Comparison of ENCODE assay signal across 9 mouse cellular contexts in the genomic region with DNA sequence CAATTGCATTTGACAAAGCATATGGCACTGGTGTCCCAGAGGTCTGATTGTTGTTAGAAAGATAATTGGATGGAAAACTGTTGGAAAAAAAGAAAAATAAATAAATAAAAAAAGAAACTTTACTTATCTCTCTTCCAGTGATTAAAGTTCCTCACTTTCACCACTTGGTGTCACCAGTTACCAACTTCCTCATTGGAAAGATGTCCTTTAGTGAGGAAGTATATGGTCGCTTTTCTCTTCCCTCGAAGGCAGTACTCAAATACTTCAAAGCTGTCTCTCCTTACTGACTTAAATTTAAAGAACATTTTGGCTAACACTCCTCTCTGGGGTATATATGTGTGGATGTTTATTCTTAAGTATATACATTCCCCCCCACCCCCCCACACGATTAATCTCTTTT. TPM values are rescaled to one million over a fixed set of nuclear protein-coding genes. Genes with fewer than 3 reads are reported as not detected.
DNase-seq lines count a peak whose midpoint lies in the region; TF ChIP-seq lines count a peak whose summit lies in the region.
"Had no signal": no experiment of that assay in that cellular context is flagged by ENCODE, and none has a peak within 500 bp of the region (broad histone marks: within the 10 kb centered on the region; RNA-seq: fewer than 3 reads in every experiment).

No protein-coding gene starts in this region.

- dilution Hi-C loops in CH12.LX (cut with MboI; ENCODE audit: extremely low pct_ligation_motif_present, extremely low pct_unique_long_range_greater_than_20kb, low sequenced_read_pairs), result no loop called here

- no peak overlapping the region for H3K27ac ChIP-seq in CH12.LX (ENCODE audit: insufficient read depth, low read depth)
- H3K27ac ChIP-seq: neural tube, embryonic 12.5 days had no signal

- H3K4me3 ChIP-seq in CH12.LX (replicated peaks in 1 of 3; ENCODE audit: low read depth in 2 of 3, low read length in 2 of 3, poor library complexity in 1 of 3), result no peak overlapping the region
- H3K4me3 ChIP-seq: neural tube, embryonic 12.5 days had no signal

- peak; percentile 55 to 96; a peak in 3 of 4 replicates for TF ChIP-seq CTCF in CH12.LX (conservative IDR thresholded peaks at IDR 0.05 in 1 of 2, IDR thresholded peaks at IDR 0.05 in 1 of 2; ENCODE audit: low read depth in 2 of 2, low read length in 2 of 2)

- TF ChIP-seq POLR2A in CH12.LX (IDR thresholded peaks at IDR 0.05; ENCODE audit: low read depth, low read length), result no peak; the same call in 1 of the 2 replicates

- in situ Hi-C loops in CH12.LX (cut with MboI; ENCODE audit: low pct_ligation_motif_present, low pct_unique_long_range_greater_than_20kb, low sequenced_read_pairs), result no loop called here

- H3K79me2 ChIP-seq in CH12.LX (replicated peaks; ENCODE audit: control insufficient read depth, extremely low read depth, insufficient read depth, poor library complexity, severe bottlenecking), result no peaks in the 10 kb centered on the region

- peaks cover 8 to 34% of the 10 kb centered on the region in 2 experiments for H3K4me1 ChIP-seq in CH12.LX (ENCODE audit: control insufficient read depth in 1 of 2, insufficient read depth in 2 of 2)

- TF ChIP-seq RAD21 in CH12.LX (IDR thresholded peaks at IDR 0.05; ENCODE audit: low read depth, low read length), result peak; percentile 90

- H3K4me2 ChIP-seq in CH12.LX (ENCODE audit: insufficient read depth, low read depth, poor library complexity, severe bottlenecking), result no peak overlapping the region
- H3K4me2 ChIP-seq: neural tube, embryonic 12.5 days had no signal

- TF ChIP-seq EP300 in CH12.LX (IDR thresholded peaks at IDR 0.05; ENCODE audit: low read length), result no peak

- DNase-seq in heart, postnatal 10 days, result peak; percentile 42 to 49
- no peak for DNase-seq in heart, postnatal 25 days (ENCODE audit: low spot score)
- peak; percentile 68 for DNase-seq in CH12.LX (ENCODE audit: extremely low read depth)
- DNase-seq in embryo, embryonic 11 days, result peak; percentile 51
- DNase-seq in lung, postnatal 36 days, result peak; percentile 68
- DNase-seq in gastrocnemius, postnatal 36 days, result no peak
- no peak for DNase-seq in right cerebral cortex, postnatal 14 days
- no peak for DNase-seq in ovary, postnatal 36 days (ENCODE audit: low spot score)

- no peaks in the 10 kb centered on the region for H3K27me3 ChIP-seq in CH12.LX (replicated peaks)
- H3K27me3 ChIP-seq: neural tube, embryonic 12.5 days had no signal

- intact Hi-C loops in heart, postnatal 10 days (cut with DNase I), result loop anchor here (1.0 to 5.0 kb wide), 3 partner anchors 28 to 239 kb away; a partner anchor contains a TSS
- intact Hi-C loops in heart, postnatal 25 days (cut with DNase I), result loop anchor here (2.0 to 5.0 kb wide), 3 partner anchors 29 to 240 kb away; a partner anchor contains a TSS
- intact Hi-C loops in gastrocnemius, postnatal 36 days (cut with DNase I), result loop anchor here (2.0 kb wide), 1 partner anchor 29 kb away; a partner anchor contains a TSS

- peaks cover 54 to 81% of the 10 kb centered on the region in 2 experiments for H3K36me3 ChIP-seq in CH12.LX (replicated peaks in 1 of 2; ENCODE audit: control insufficient read depth in 1 of 2, insufficient read depth in 1 of 2, low read length in 1 of 2)

- no peaks in the 10 kb centered on the region for H3K9me3 ChIP-seq in CH12.LX (replicated peaks; ENCODE audit: low read length)
- H3K9me3 ChIP-seq: neural tube, embryonic 12.5 days had no signal

- no peak overlapping the region for H3K9ac ChIP-seq in CH12.LX (ENCODE audit: insufficient read depth, low read depth)
- H3K9ac ChIP-seq: neural tube, embryonic 12.5 days had no signal

TF ChIP-seq in CH12.LX, 34 proteins besides CTCF, POLR2A, EP300 and RAD21:
- no peak for TF ChIP-seq USF2 (conservative IDR thresholded peaks at IDR 0.05; ENCODE audit: low read depth, low read length)
- TF ChIP-seq IRF4 (IDR thresholded peaks at IDR 0.05; ENCODE audit: low read depth, low read length), result no peak
- peak; percentile 79 for TF ChIP-seq SMC3 (IDR thresholded peaks at IDR 0.05; ENCODE audit: low read depth, low read length)
- TF ChIP-seq CHD1 (IDR thresholded peaks at IDR 0.05; ENCODE audit: low read depth, low read length), result no peak
- TF ChIP-seq ETS1 (conservative IDR thresholded peaks at IDR 0.05; ENCODE audit: low read depth, low read length), result no peak
- TF ChIP-seq UBTF (IDR thresholded peaks at IDR 0.05; ENCODE audit: low read depth, low read length), result no peak
- TF ChIP-seq ELF1 (IDR thresholded peaks at IDR 0.05; ENCODE audit: low read depth, low read length), result peak; percentile 73
- 0 out of 2 replicates have a peak, but pooled peaks have one; percentile 38 for TF ChIP-seq TBP (conservative IDR thresholded peaks at IDR 0.05; ENCODE audit: low read depth, low read length)
- no peak for TF ChIP-seq ZNF384 (IDR thresholded peaks at IDR 0.05; ENCODE audit: low read depth, low read length)
- no peak for TF ChIP-seq HCFC1 (IDR thresholded peaks at IDR 0.05; ENCODE audit: low read depth, low read length)
- peak; percentile 29; the same call in 1 of the 2 replicates for TF ChIP-seq ZC3H11A (IDR thresholded peaks at IDR 0.05; ENCODE audit: low read depth, low read length)
- no peak for TF ChIP-seq JUN (IDR thresholded peaks at IDR 0.05; ENCODE audit: insufficient read depth, low read depth, low read length)
- no peak for TF ChIP-seq MAX (IDR thresholded peaks at IDR 0.05; ENCODE audit: low read length)
- 0 out of 2 replicates have a peak, but pooled peaks have one; percentile 42 for TF ChIP-seq E2F4 (IDR thresholded peaks at IDR 0.05; ENCODE audit: insufficient replicate concordance, low read depth, low read length)
- no peak for TF ChIP-seq MXI1 (IDR thresholded peaks at IDR 0.05; ENCODE audit: low read depth, low read length)
- no peak for TF ChIP-seq GABPA (IDR thresholded peaks at IDR 0.05; ENCODE audit: insufficient replicate concordance, low read depth, low read length)
- peak; percentile 14; the same call in 1 of the 2 replicates for TF ChIP-seq JUND (conservative IDR thresholded peaks at IDR 0.05; ENCODE audit: low read depth, low read length)
TF ChIP-seq in CH12.LX: peak in this region for 6.

RNA-seq across cellular contexts. Expression of a gene that starts 28.1 kb away (rescaled TPM):
- total RNA-seq in heart, postnatal 10 days (2021), result 100 to 1,000 TPM; 288 to 292 TPM
- 100 to 1,000 TPM; 330 to 353 TPM for total RNA-seq in heart, postnatal 25 days (2021)
- total RNA-seq in CH12.LX (2012; rRNA removed), result 52.0 and 58.4 TPM in 2 replicates
- total RNA-seq in CH12.LX (2014; rRNA removed), result 112 and 115 TPM in 2 replicates
- 171 and 189 TPM in 2 replicates for polyA plus RNA-seq in CH12.LX (2012; ENCODE audit: insufficient read length, low read depth)
- total RNA-seq in gastrocnemius, postnatal 36 days (2021), result 100 to 1,000 TPM; 303 to 325 TPM

Comparison
In these comparisons a context has a peak if more than half of its experiments do, and no peak if none do; other contexts are left out.
1. DNase-seq: peak in heart, postnatal 10 days (2 of 2), CH12.LX (single experiment), embryo, embryonic 11 days (single experiment) and lung, postnatal 36 days (single experiment); none in heart, postnatal 25 days (single experiment), gastrocnemius, postnatal 36 days (0 of 2), right cerebral cortex, postnatal 14 days (single experiment) and ovary, postnatal 36 days (single experiment).